Mouse (Mus musculus) heart, postnatal 14 days (tissue): ENCODE data around the gene Abhd10. TPM values are rescaled to one million over a fixed set of nuclear protein-coding genes. Genes with fewer than 3 reads are reported as not detected.

Experiments used
- DNase-seq, 2 experiments: peaks; one replicate each; pipeline ENCODE4 v3.0.0; 2021 to 2022
- intact Hi-C: fragments of 180-260 bp; cut with DNase I; formaldehyde crosslinking; loops from one replicate; pipeline ENCODE4 v1.15.1; 2025
- total RNA-seq, 2 experiments: library from RNA; stranded (reverse); gene quantifications; 2 replicates each; pipeline ENCODE4 v1.2.3; 2021

Gene Abhd10
- total RNA-seq, 2 experiments from 2014 or later, result 17.3 to 18.9 TPM

DNA sequence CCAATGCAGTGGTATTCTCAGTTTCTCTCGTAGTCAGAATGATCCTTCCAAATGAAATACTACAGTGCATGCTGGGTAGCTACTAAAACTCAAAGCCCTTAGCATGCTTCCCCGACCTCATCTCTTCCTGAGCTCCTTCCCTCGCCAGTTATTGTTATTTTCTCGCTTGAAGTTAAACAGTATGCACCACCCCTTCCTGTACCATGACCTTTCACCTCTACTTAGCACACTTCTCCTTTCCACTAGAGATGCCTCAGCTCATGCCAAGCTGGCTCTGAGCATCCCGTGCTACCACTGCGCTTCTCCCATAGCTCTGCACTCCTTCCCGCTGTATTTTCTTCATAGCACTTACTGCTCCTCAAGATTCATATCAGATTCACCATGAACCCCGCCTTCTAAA, 4.9 kb downstream of the Abhd10 start:
- no peak for DNase-seq
- intact Hi-C loops, result no loop called here

DNA sequence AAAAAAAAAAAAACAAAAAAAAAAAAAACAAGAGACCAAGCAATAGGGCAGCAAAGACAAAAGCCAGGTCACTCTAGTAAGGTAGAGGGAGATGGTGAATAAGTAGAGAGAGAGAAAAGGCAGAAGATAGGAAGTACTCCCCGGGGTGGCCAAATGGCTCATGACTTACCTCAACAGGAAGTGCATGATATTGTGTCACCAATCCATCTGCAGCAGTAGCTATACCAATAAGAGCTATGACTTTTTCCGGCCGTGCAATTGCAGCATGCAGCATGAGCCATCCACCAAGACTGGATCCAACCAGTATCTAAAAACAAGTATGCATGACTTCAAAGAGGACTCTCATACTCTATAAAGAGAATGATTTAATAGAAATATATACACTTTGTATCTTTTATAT, 6.0 kb downstream of the Abhd10 start:
- no peak for DNase-seq
- intact Hi-C loops, result no loop called here

DNA sequence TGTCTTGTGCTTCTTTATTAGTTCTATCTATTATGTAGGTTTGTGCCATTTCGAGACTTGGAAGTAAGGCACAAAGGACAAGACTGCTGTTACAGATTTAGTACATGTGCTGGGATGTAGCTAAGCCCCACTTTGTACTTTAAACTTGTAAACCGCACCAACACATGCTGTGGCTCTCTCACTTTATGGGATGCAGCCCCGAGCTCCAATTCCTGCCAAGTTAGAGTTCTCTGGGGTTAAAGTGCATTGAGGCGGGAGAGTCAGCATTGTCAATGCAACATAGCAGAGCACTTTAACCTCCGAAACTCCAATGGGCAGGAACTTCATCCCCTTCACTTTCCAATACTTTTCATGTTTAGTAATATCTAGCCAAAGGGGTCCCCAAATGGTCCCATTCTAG, 13.6 kb downstream of the Abhd10 start:
- no peak for DNase-seq
- intact Hi-C loops, result no loop called here

DNA sequence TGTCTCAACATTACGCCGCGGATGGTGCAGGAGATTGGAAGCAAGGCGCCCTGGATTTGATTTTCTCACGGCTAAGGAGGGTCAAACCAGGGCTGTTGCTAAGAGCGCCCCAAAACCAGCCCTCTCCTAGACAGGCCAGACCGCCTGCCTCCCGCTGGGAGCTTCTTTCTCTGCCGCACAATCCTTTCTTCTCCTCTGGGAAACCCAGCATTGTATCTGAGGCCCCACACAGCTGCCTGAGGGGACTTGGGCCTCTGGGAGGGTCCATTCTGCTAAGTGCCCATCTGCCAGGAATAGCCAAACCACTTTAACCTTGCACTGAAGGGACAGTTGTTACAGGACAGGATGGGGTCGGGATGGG, 18.0 kb downstream of the Abhd10 start:
- DNase-seq, result no peak
- intact Hi-C loops, result no loop called here

DNA sequence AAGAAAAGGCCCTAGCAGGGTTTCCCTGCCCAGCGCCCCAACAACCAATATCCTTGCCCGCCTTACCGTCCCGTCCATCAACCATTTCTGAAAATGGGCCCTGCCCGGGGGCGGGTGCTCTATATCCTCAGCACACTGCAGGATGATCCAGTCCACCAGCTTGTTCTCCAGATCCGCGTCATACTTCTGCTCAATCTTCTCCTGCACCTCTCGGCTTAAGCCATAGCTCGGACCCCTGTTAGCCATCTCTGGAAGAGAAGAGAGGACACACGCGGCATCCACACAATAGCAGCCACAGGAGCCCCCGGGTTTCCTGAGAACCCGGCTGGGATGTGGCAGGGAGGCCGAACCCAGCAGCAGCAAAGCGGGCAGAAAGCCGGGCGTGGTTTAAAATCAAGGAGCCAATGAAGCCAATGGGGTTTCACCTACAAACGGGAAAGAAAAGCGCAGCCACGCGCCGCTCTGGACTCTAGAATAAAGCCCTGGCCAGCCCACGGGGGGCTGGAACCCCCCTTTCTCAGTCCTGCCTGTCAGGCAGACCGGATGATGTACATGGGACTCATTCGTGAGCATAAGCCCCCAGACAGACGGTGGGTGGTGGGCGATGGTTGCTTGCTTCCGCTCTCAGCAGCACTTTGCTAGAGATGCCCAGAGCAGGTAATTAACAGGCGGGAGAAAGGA, 18.6 kb downstream of the Abhd10 start, which contains the start of gene Tagln3:
Tagln3 (minus strand) TSS at position 548 of the 681 bp plus-strand sequence.
- peak; percentile 8 to 22 for DNase-seq
- intact Hi-C loops, result no loop called here

DNA sequence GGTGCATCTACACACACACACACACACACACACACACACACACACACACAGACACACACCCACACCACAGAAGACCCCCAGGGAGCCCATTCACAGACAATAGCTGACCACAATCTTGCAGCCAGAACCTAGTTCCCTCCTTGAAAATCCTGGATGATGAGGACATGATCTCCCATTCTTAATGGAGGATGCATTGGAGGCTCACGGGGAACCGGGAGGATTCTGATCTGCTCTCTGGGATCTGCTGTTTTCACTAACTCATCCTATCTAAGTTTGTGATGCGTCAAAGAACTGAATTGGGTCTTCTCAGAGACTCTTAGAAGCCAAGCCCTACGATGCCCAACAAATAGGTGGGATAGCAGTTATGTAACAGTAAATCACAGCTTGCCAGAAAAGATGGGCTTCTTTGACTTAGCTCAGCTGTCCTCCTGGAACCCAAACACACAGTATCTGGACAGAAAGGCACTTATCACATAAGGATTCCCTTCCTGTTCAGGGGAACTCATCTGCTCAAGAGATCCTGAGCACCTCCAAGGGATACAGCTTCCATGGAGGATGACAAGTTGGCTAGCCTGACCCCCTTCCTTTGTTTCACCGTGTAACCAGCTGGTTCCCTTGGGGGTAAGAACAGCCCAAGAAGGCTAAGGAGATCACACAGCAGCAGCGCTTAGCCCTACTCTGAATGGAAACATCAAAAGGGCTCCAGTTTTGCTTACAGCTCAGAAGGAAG, 19.4 kb downstream of the Abhd10 start:
- intact Hi-C loops, result no loop called here
- no peak for DNase-seq

DNA sequence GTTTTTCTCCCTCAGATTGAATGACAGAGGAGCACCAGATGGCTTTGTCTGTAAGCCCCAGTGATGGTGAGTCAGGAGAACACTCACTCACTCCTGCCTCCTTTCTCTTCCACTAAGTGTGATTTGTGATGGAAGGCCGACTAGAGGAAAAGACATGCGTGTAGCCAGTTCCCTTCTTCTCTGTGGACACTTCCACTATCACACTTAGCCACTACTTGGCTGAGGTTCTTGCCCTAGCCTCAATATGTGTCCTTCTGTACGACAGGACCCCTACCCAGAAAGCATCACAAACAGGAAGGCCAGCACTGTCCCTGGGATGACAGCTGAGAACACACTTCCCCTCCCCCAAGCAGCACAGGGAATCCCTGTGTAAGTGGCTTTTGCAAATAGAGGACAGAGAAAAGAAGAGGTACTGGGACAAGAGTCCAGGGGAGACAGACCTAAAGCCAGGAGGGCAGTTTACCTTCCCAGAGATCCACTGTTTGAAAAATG, 20.2 kb downstream of the Abhd10 start:
- intact Hi-C loops, result no loop called here
- no peak for DNase-seq

DNA sequence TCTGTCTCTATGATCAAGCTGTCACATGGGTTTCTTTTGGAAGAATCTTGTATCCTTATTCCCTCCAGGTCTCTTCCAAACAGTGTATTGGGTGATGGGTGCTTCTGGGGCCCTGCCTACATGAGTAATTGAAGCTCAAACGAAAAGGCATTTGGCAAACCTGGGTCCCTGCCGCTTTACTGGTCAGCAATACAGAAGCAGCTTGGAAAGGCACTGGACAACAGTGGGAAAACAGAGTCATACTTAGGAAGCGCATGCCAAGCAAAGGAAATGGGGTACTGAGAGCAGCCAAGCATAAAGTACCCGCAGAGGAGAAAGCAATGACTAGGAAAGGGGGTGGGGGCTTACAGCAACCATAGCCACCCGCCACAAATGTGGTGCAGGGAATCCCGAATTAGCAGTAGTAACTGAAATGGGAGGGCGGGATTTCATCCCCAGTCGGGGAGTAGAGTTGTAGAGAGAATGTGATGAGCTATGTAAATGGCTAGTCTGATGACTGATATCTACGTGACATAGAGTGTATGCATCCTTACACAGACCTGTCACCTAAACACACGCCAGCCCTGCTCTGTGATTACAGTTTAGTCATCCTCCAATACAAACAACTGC, 22.6 kb downstream of the Abhd10 start:
- intact Hi-C loops, result no loop called here
- no peak for DNase-seq

DNA sequence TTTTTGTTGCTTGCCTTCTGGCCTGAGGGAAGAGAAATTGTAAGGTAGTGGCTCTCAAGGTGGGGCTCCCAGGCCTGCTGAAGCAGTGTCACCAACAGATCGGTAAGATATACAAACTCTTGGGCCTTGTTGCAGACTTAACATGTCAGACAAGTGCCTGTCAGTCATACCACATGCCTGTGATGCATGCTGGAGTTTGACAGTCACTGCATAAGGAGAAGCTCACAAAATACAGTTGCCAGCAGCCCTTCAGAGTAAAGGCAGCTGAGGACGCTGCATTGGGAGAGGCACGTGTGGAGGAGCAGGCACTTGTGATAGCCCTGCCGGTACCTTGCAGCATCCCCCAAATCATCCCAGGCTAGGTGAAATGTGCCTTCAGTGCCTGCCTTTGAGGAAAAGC, 24.5 kb downstream of the Abhd10 start:
- no peak for DNase-seq
- intact Hi-C loops, result no loop called here

DNA sequence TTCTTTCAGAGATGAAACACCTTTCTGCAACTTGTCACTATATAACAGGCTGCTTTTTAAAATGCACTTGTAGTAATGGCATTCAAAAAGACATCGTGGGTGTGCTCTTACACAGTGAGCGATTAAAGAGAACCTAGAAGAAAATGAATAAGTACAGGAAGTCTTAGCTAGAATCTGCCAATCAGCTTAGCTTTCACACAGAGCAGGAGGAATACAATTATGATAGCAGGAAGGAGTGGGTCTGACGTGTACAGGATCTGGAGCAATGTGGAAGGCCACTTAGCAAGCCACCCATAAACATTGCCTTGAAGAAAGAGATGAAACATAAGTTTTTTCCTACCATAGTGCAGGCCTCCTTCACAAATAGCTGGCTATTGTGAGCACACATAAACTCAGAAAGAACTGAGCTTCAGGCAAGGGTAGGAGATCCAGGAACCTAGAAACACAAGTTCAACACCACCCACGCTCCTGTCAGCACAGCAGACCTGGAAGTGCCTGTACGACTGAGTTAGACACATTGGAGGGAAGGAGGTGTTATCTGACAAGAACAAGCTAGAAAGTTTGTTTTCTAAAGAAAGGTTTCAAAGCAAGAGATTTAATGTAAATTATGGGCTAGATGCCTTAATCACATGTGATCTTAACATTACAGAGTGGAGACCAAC, 28.1 kb downstream of the Abhd10 start:
- intact Hi-C loops, result no loop called here
- DNase-seq, result no peak

DNA sequence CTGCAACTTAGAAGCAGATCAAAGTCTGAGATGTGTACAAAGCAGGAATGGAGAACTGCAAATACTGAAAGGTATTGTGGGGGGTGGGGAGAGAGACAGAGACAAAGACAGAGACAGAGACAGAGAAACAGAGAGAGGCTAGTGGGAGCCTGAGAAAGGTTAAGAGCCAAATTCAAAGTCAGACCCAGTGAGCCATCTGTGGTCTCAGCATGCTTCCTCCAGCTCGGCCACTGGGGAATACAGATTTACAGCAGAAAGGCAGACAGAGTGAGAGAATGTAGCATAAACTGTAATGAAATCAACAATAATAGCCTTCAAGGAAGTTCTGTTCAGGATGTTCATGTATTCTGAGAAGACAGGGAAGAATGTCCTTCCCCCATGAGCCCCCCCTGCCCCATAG, 28.9 kb downstream of the Abhd10 start:
- intact Hi-C loops, result no loop called here
- no peak for DNase-seq

DNA sequence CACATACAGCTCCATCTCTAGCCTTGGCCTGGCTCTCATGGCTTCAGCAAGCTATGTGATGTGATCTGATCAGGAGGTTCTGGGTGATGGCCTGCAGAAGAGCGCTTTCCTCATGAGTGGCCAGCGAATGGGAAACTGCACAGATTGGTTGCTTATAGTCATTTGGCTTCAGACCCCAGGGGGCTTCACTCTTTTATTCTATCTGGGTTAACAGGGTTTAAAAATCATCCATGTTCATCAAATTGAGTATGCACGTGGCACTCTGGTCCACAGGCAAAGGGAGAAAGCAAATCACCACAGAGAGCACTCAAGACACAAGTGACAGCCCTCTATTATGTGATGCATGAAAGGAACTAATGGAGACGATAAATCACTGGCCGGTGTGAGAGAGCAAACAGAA, 29.5 kb downstream of the Abhd10 start:
- no peak for DNase-seq
- intact Hi-C loops, result no loop called here

DNA sequence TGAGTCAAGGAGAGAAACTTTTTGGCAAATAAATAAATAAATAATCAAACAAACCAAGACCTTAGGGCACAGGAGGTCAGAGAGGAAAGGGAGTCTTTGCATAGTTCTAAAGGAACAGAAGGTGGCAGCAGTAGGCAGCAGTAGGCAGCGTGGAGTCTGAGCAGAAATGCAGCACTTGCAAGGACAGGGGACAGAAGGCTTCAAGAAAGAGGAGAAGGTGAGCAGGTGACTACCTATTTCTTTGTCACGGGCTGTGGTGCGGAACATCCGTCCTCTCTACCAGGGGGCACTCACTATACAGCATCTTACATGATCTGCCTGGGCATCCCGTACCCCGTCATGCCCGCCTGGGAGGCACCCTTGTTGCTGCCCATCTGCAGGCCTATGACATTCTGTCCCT, 31.5 kb downstream of the Abhd10 start:
- DNase-seq, result no peak
- intact Hi-C loops, result no loop called here

DNA sequence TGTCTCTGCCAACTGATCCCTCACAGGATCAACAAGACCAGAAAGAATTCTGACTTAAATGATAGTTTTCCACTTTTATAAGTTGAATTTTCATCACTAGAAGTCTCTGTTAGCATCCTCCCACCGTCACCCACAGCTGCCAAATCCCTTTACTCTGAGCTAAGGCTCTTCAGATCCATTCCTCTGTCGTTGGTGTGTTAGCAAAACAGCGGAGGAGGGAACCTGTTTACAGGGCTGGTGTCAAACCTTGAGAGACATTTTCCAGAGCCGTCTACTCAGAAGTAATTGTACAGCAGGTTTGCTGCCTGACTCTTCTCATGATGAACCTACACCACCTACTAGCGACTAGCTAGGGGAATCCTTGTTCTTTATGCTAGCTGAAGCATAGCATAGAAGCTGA, 43.5 kb downstream of the Abhd10 start:
- intact Hi-C loops, result no loop called here
- no peak for DNase-seq

DNA sequence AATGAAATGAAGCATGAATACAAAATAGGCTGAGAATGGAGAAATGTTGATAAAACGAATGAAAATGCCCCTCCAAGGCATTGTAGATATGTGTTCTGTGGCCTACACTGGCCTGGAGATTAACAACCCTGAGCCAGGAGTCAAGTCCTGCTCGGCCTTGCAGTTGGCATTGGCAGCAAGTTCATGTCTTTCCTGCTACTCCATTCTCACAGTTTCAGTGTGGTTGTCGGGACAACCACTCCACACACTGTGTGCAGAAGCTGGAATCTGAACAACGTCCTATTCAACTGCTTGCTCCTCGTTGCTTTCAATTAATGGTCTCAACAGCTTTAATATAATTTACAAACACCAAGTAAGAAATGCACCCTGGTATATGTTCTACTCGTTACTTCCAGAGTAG, 44.8 kb downstream of the Abhd10 start:
- DNase-seq, result no peak
- intact Hi-C loops, result no loop called here

DNA sequence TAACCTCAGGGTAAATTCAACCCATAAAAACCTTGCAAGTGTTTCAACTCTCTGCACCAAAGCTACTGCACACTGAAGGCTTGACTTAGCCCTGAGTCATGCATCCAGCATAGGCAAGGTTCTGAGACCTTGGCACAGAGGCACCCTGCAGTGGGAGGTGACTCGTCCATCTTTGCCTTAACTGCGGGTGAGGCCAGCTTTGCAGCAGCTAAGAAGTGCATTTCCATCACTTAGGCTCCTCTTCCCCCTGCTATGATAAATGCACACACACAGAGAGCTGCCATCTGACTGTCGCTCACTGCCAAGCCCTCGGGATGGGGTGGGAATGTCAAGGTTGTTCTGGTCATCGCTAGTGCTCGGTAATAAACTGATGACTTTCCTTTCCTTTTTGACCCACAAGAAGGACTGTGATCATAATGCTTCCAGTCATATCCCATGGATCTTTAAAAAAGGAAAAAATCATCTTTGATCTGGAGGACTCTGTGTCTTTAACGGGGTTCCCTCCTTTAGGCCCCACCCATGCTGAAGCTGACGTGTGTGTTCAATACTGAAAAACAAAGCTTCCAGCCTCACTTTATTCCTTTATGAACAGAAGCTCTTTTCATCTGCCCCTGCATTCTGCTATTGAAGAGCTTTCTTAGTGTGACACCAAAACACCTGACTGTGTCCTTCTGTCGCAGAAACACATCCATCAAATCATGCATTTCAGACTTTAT, 47.2 kb downstream of the Abhd10 start:
- intact Hi-C loops, result no loop called here
- DNase-seq, result no peak

DNA sequence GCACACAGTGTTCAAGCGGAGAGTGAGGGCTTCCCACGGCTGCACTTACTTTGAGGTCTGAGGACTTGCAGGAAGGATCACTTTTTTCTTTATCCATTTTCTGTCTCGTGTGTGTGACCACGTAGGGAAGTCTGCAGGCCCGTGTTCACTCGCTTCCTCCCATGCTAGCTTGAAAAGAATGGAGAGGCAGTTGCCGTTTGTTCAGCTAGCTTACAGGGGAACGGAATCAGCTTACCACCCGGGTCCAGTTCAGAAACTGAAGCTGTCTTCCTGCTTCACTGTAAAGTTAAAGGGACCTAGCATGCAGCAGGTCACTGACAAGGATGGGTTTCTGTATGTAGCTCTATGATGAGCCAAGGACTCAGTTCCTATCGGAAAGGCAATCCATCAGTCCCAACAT, 49.2 kb downstream of the Abhd10 start, which contains the start of gene Tmprss7:
Tmprss7 (minus strand) TSS at position 101 of the 400 bp plus-strand sequence.
- intact Hi-C loops, result no loop called here

DNA sequence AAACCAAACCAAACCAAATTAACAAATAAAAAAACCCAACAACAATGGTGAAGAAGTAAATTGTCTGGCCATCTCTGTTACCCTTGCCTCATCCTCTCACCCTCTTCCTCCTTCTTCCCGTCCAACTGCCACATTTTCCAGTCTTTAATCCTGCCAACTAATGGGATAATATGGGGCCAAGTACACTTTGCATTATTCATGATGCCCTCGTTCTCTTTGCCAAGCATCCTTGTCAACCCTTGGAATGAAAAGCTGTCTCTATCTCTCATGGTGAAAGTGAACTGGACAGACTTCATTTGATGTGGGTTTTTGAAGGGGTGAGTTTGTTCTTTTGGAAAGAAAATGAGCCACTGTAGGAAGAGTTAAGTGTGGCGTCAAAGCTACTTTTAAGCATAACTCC, 49.9 kb downstream of the Abhd10 start:
- no peak for DNase-seq
- intact Hi-C loops, result no loop called here

More for the DNA sequence above, 49.2 kb downstream of the Abhd10 start, which contains the start of gene Tmprss7:
- no peak for DNase-seq

DNA sequence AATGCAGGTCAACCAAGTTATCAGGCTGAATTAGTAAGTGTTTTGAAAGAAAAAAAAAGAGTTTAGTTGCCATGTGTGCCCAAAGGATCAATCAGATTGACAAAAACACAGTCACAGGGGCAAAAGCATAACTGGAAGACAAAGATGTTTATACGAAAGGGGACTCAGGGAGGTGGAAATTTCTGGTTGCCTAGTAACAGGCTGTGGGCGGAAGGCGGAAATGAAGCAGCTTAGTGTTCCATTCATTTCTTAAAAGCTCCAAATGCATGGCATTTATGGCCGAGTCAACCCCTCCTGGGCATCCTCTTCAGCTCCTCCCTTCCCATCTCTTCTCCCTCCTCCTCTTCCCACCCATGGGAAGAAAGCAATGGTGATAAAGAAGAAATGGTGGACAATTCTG, 52.6 kb downstream of the Abhd10 start:
- DNase-seq, result no peak
- intact Hi-C loops, result no loop called here

DNA sequence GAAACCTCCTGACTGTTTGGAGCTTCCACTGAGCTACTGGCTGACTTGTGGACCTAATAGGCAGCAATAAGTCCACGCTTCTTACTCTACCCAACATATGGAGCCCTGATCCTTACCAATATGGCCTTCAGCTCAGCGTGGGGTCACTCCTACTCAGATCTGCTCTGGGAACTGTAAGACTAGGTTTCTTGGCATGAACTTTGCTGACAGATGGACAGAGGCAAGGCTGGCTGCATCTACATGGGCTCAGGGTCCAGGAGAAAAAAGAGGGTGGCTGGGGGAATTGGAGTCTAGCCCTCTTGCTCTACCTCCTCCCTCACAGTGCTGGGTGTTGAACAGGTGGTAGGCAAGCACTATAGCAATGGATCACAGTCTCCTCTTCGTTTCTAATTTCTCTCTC, 55.9 kb downstream of the Abhd10 start:
- no peak for DNase-seq
- intact Hi-C loops, result no loop called here
